Comparison of ENCODE assay signal across 8 mouse cellular contexts in genomic region chr12:69241771-69242431, GRCm38 (mm10). TPM values are rescaled to one million over a fixed set of nuclear protein-coding genes. Genes with fewer than 3 reads are reported as not detected.
DNase-seq lines count a peak whose midpoint lies in the region; ATAC-seq and TF ChIP-seq lines count a peak whose summit lies in the region.

No protein-coding gene starts in this region.

- H3K27me3 ChIP-seq in erythroblast, embryonic 14.5 days (ENCODE audit: control insufficient read depth), result peaks cover 32% of the 10 kb centered on the region
- no peaks in the 10 kb centered on the region for H3K27me3 ChIP-seq in heart, embryonic 12.5 days (replicated peaks)
- no peaks in the 10 kb centered on the region for H3K27me3 ChIP-seq in kidney, postnatal 0 days (ENCODE audit: insufficient read depth, low read length)
- H3K27me3 ChIP-seq in liver, embryonic 12.5 days (replicated peaks), result no peaks in the 10 kb centered on the region
- H3K27me3 ChIP-seq in stomach, embryonic 14.5 days (ENCODE audit: control insufficient read depth, insufficient read depth, low read length), result no peaks in the 10 kb centered on the region

- peak overlapping the region; percentile 72 for H3K4me3 ChIP-seq in erythroblast, embryonic 14.5 days (replicated peaks)
- H3K4me3 ChIP-seq in heart, embryonic 12.5 days, result peak overlapping the region; percentile 67
- peak overlapping the region; percentile 64 for H3K4me3 ChIP-seq in kidney, postnatal 0 days (replicated peaks; ENCODE audit: low read depth, low read length)
- H3K4me3 ChIP-seq in liver, embryonic 12.5 days, result peak overlapping the region; percentile 77
- peak overlapping the region; percentile 71 for H3K4me3 ChIP-seq in stomach, embryonic 14.5 days (ENCODE audit: low read depth, low read length)

- no peaks in the 10 kb centered on the region for H3K9me3 ChIP-seq in erythroblast, embryonic 14.5 days (ENCODE audit: control insufficient read depth, low read length)
- no peaks in the 10 kb centered on the region for H3K9me3 ChIP-seq in heart, embryonic 12.5 days (replicated peaks)
- no peaks in the 10 kb centered on the region for H3K9me3 ChIP-seq in kidney, postnatal 0 days (replicated peaks; ENCODE audit: low read length)
- H3K9me3 ChIP-seq in liver, embryonic 12.5 days (replicated peaks), result no peaks in the 10 kb centered on the region
- no peaks in the 10 kb centered on the region for H3K9me3 ChIP-seq in stomach, embryonic 14.5 days (ENCODE audit: control insufficient read depth, low read depth, low read length)

- TF ChIP-seq CTCF in kidney, postnatal 0 days (IDR thresholded peaks at IDR 0.05; ENCODE audit: low read depth), result no peak

- peak overlapping the region; percentile 81 for H3K9ac ChIP-seq in heart, embryonic 12.5 days
- H3K9ac ChIP-seq in kidney, postnatal 0 days (ENCODE audit: low read depth, low read length), result peak overlapping the region; percentile 81
- peak overlapping the region; percentile 83 for H3K9ac ChIP-seq in liver, embryonic 12.5 days
- H3K9ac ChIP-seq in stomach, embryonic 14.5 days (replicated peaks; ENCODE audit: low read depth, low read length), result peak overlapping the region; percentile 72

- WGBS in heart, embryonic 12.5 days, result under 1% methylated on average over 59 of the region's 64 CpGs
- under 1% methylated on average over 61 of the region's 64 CpGs for WGBS in kidney, postnatal 0 days
- WGBS in liver, embryonic 12.5 days (ENCODE audit: insufficient replicate concordance), result under 1% methylated on average over 59 of the region's 64 CpGs
- under 1% methylated on average over 63 of the region's 64 CpGs for WGBS in stomach, embryonic 14.5 days

- peak overlapping the region; percentile 79 for H3K27ac ChIP-seq in heart, embryonic 12.5 days (ENCODE audit: poor library complexity, severe bottlenecking)
- H3K27ac ChIP-seq in kidney, postnatal 0 days, result peak overlapping the region; percentile 67
- peak overlapping the region; percentile 71 for H3K27ac ChIP-seq in liver, embryonic 12.5 days
- H3K27ac ChIP-seq in stomach, embryonic 14.5 days (ENCODE audit: low read length), result peak overlapping the region; percentile 83

- H3K4me1 ChIP-seq in erythroblast, embryonic 14.5 days (ENCODE audit: control insufficient read depth), result peaks cover 16% of the 10 kb centered on the region
- peaks cover 8% of the 10 kb centered on the region; the same call in 1 of the 2 replicates for H3K4me1 ChIP-seq in heart, embryonic 12.5 days (replicated peaks)
- H3K4me1 ChIP-seq in kidney, postnatal 0 days (replicated peaks; ENCODE audit: insufficient read depth, low read length), result no peaks in the 10 kb centered on the region
- peaks cover 32% of the 10 kb centered on the region for H3K4me1 ChIP-seq in liver, embryonic 12.5 days
- peaks cover 5% of the 10 kb centered on the region for H3K4me1 ChIP-seq in stomach, embryonic 14.5 days (ENCODE audit: control insufficient read depth, insufficient read depth, low read length)

- peak overlapping the region; percentile 67 for H3K4me2 ChIP-seq in heart, embryonic 12.5 days
- peak overlapping the region; percentile 82 for H3K4me2 ChIP-seq in kidney, postnatal 0 days (ENCODE audit: low read length)
- peak overlapping the region; percentile 98 for H3K4me2 ChIP-seq in liver, embryonic 12.5 days
- peak overlapping the region; percentile 48 for H3K4me2 ChIP-seq in stomach, embryonic 14.5 days (replicated peaks; ENCODE audit: low read depth, low read length)

- DNase-seq in A20 (ENCODE audit: low read depth, low spot score), result peak; percentile 86
- peak; percentile 90 for DNase-seq in brain, adult 2 months (ENCODE audit: low read depth, low spot score)
- peak; percentile 72 for DNase-seq in kidney, postnatal 0 days (ENCODE audit: low spot score)
- DNase-seq in naive thymus-derived CD4-positive, alpha-beta T cell, adult 2 months (ENCODE audit: low read depth), result peak; percentile 71

- no peaks in the 10 kb centered on the region for H3K36me3 ChIP-seq in erythroblast, embryonic 14.5 days (ENCODE audit: control insufficient read depth)
- no peaks in the 10 kb centered on the region for H3K36me3 ChIP-seq in heart, embryonic 12.5 days
- H3K36me3 ChIP-seq in kidney, postnatal 0 days (ENCODE audit: insufficient read depth, low read length), result no peaks in the 10 kb centered on the region
- H3K36me3 ChIP-seq in liver, embryonic 12.5 days, result no peaks in the 10 kb centered on the region
- no peaks in the 10 kb centered on the region for H3K36me3 ChIP-seq in stomach, embryonic 14.5 days (ENCODE audit: control insufficient read depth, insufficient read depth, low read length)

- ATAC-seq in heart, embryonic 12.5 days (ENCODE audit: insufficient number of reproducible peaks, low FRiP score), result peak; percentile 92
- ATAC-seq in kidney, postnatal 0 days (replicated peaks; ENCODE audit: low FRiP score, low read depth), result peak; percentile 91
- peak; percentile 85 for ATAC-seq in liver, embryonic 12.5 days
- ATAC-seq in stomach, embryonic 14.5 days (ENCODE audit: insufficient number of reproducible peaks, insufficient read depth, low FRiP score, low read depth), result peak; percentile 92

RNA-seq across cellular contexts. Expression of gene Klhdc1, which starts 0.9 kb away (rescaled TPM):
- polyA plus RNA-seq in erythroblast, embryonic 14.5 days (2012), result not detected in 2 replicates
- polyA plus RNA-seq in heart, embryonic 12.5 days (2016; fragmentation: Nextera tagmentation; extraction: Ambion mirVana), result 7.7 and 8.0 TPM in 2 replicates
- polyA plus RNA-seq in kidney, postnatal 0 days (2015; fragmentation: Nextera tagmentation; extraction: Ambion mirVana), result 14.5 and 15.8 TPM in 2 replicates
- 5.0 and 5.4 TPM in 2 replicates for polyA plus RNA-seq in liver, embryonic 12.5 days (2016; fragmentation: Nextera tagmentation; extraction: Ambion mirVana)
- 7.8 and 8.2 TPM in 2 replicates for polyA plus RNA-seq in stomach, embryonic 14.5 days (2014; fragmentation: Nextera tagmentation; extraction: Ambion mirVana)

RNA-seq across cellular contexts. Expression of gene Pole2, which starts 13.9 kb away (rescaled TPM):
- 2.5 and 2.9 TPM in 2 replicates for polyA plus RNA-seq in erythroblast, embryonic 14.5 days (2012)
- 16.7 and 19.7 TPM in 2 replicates for polyA plus RNA-seq in heart, embryonic 12.5 days (2016; fragmentation: Nextera tagmentation; extraction: Ambion mirVana)
- polyA plus RNA-seq in kidney, postnatal 0 days (2015; fragmentation: Nextera tagmentation; extraction: Ambion mirVana), result 15.3 and 17.7 TPM in 2 replicates
- polyA plus RNA-seq in liver, embryonic 12.5 days (2016; fragmentation: Nextera tagmentation; extraction: Ambion mirVana), result 31.1 and 31.5 TPM in 2 replicates
- 33.0 and 35.0 TPM in 2 replicates for polyA plus RNA-seq in stomach, embryonic 14.5 days (2014; fragmentation: Nextera tagmentation; extraction: Ambion mirVana)

RNA-seq across cellular contexts. Expression of gene Gm49384, which starts 37.8 kb away (rescaled TPM):
- polyA plus RNA-seq in erythroblast, embryonic 14.5 days (2012), result not detected in 2 replicates
- 16.0 and 19.2 TPM in 2 replicates for polyA plus RNA-seq in heart, embryonic 12.5 days (2016; fragmentation: Nextera tagmentation; extraction: Ambion mirVana)
- polyA plus RNA-seq in kidney, postnatal 0 days (2015; fragmentation: Nextera tagmentation; extraction: Ambion mirVana), result 17.1 and 19.2 TPM in 2 replicates
- polyA plus RNA-seq in liver, embryonic 12.5 days (2016; fragmentation: Nextera tagmentation; extraction: Ambion mirVana), result 28.6 and 29.3 TPM in 2 replicates
- polyA plus RNA-seq in stomach, embryonic 14.5 days (2014; fragmentation: Nextera tagmentation; extraction: Ambion mirVana), result 24.5 and 27.1 TPM in 2 replicates

RNA-seq across cellular contexts. Expression of gene Dnaaf2, which starts 43.7 kb away (rescaled TPM):
- polyA plus RNA-seq in erythroblast, embryonic 14.5 days (2012), result 1.6 and 2.3 TPM in 2 replicates
- polyA plus RNA-seq in heart, embryonic 12.5 days (2016; fragmentation: Nextera tagmentation; extraction: Ambion mirVana), result 8.1 and 9.1 TPM in 2 replicates
- polyA plus RNA-seq in kidney, postnatal 0 days (2015; fragmentation: Nextera tagmentation; extraction: Ambion mirVana), result 7.4 and 7.5 TPM in 2 replicates
- 8.9 and 9.2 TPM in 2 replicates for polyA plus RNA-seq in liver, embryonic 12.5 days (2016; fragmentation: Nextera tagmentation; extraction: Ambion mirVana)
- 9.2 and 9.4 TPM in 2 replicates for polyA plus RNA-seq in stomach, embryonic 14.5 days (2014; fragmentation: Nextera tagmentation; extraction: Ambion mirVana)

RNA-seq across cellular contexts. Expression of gene Gm49383, which starts 45.0 kb away (rescaled TPM):
- not detected in 2 replicates for polyA plus RNA-seq in erythroblast, embryonic 14.5 days (2012)
- 18.5 and 19.4 TPM in 2 replicates for polyA plus RNA-seq in heart, embryonic 12.5 days (2016; fragmentation: Nextera tagmentation; extraction: Ambion mirVana)
- 15.2 and 19.8 TPM in 2 replicates for polyA plus RNA-seq in kidney, postnatal 0 days (2015; fragmentation: Nextera tagmentation; extraction: Ambion mirVana)
- 28.5 and 29.0 TPM in 2 replicates for polyA plus RNA-seq in liver, embryonic 12.5 days (2016; fragmentation: Nextera tagmentation; extraction: Ambion mirVana)
- polyA plus RNA-seq in stomach, embryonic 14.5 days (2014; fragmentation: Nextera tagmentation; extraction: Ambion mirVana), result 24.3 and 29.6 TPM in 2 replicates

Comparison
In these comparisons a context has a peak if more than half of its experiments do, and no peak if none do; other contexts are left out.
1. Peak in every context shown above with its lines: DNase-seq, ATAC-seq, H3K4me3 ChIP-seq and H3K27ac ChIP-seq.
2. H3K4me2 ChIP-seq: peak in every context shown above with its lines; median percentile 98 in liver, embryonic 12.5 days; 82 in kidney, postnatal 0 days; 67 in heart, embryonic 12.5 days; 48 in stomach, embryonic 14.5 days.
3. RNA of gene Gm49384, which starts 37.8 kb away (polyA plus RNA-seq): 28.6 to 29.3 TPM in liver, embryonic 12.5 days, 24.5 to 27.1 TPM in stomach, embryonic 14.5 days, 17.1 to 19.2 TPM in kidney, postnatal 0 days and 16.0 to 19.2 TPM in heart, embryonic 12.5 days; not detected in erythroblast, embryonic 14.5 days; every median in the first group is over 10 times any median in the second.